Mouse (Mus musculus) midbrain, embryonic 11.5 days (tissue): ENCODE results near the gene Pinlyp. TPM values are rescaled to one million over a fixed set of nuclear protein-coding genes. Genes with fewer than 3 reads are reported as not detected.
"Not testable (repeated sequence)": the region's sequence is repeated elsewhere in the genome, so short reads cannot be mapped to it uniquely, and the experiment has no call there.

ENCODE experiments used
- ATAC-seq: fragments of 200-750 bp; cut with Nextera tagmentation; 2 replicates; pipeline ENCODE4 v1.8.0; 2017; ENCODE audit warnings: moderate TSS enrichment, moderate library complexity; ENCODE audit not compliant: low FRiP score
- DNase-seq: peaks from one replicate; pipeline ENCODE4 v3.0.0; 2015; ENCODE audit warnings: low spot score; ENCODE audit errors: missing footprints
- H3K27ac ChIP-seq: fragments of 300-500 bp; sonication (generic); 2 replicates; pipeline ENCODE4 v1.5.1; 2014; ENCODE audit warnings: low read depth, low read length
- H3K27me3 ChIP-seq: fragments of 300-500 bp; sonication (generic); 2 replicates; pipeline ENCODE4 v1.6.1; 2014; ENCODE audit warnings: mild to moderate bottlenecking, low read length, moderate library complexity, mixed read lengths; ENCODE audit not compliant: control insufficient read depth, insufficient read depth
- H3K36me3 ChIP-seq: fragments of 300-500 bp; sonication (generic); 2 replicates; pipeline ENCODE4 v1.6.1; 2014; ENCODE audit warnings: mild to moderate bottlenecking, low read length, moderate library complexity, mixed read lengths; ENCODE audit not compliant: control insufficient read depth, insufficient read depth
- H3K4me1 ChIP-seq: fragments of 300-500 bp; sonication (generic); 2 replicates; pipeline ENCODE4 v1.6.1; 2014; ENCODE audit warnings: low read length; ENCODE audit not compliant: control insufficient read depth, insufficient read depth
- H3K4me2 ChIP-seq: fragments of 300-500 bp; sonication (generic); 2 replicates; pipeline ENCODE4 v1.6.1; 2014; ENCODE audit warnings: mild to moderate bottlenecking, moderate library complexity
- H3K4me3 ChIP-seq: fragments of 300-500 bp; sonication (generic); 2 replicates; pipeline ENCODE4 v1.5.1; 2014; ENCODE audit warnings: low read depth, low read length
- H3K9ac ChIP-seq: fragments of 300-500 bp; sonication (generic); 2 replicates; pipeline ENCODE4 v1.6.1; 2014; ENCODE audit warnings: low read length
- H3K9me3 ChIP-seq: fragments of 300-500 bp; sonication (generic); 2 replicates; pipeline ENCODE4 v1.6.1; 2016; ENCODE audit warnings: low read length; ENCODE audit not compliant: control insufficient read depth
- WGBS: fragments of 180-500 bp; shearing (Covaris S2); extraction: QIAGEN DNeasy Blood & Tissue Kit; methylation state at CpG from one replicate; pipeline ENCODE4 v1.1.7; 2014; 5-methylcytosine and 5-hydroxymethylcytosine counted together
- polyA plus RNA-seq: library from polyadenylated mRNA; unstranded; fragments of >200 nt; fragmentation: Nextera tagmentation; extraction: Ambion mirVana; gene quantifications from 2 replicates; pipeline ENCODE4 v1.2.1, GENCODE M21; 2014

Gene Pinlyp
- polyA plus RNA-seq, 1 experiment from 2014 or later: not detected

GRCm38 (mm10) chr7:24522805-24523204, 23.1 kb downstream of the Pinlyp start:
- no peak for ATAC-seq
- no peak overlapping the region for H3K27ac ChIP-seq
- no peaks in the 10 kb centered on the region for H3K4me1 ChIP-seq
- WGBS: 63% methylated on average over 5 of the region's 5 CpGs
- H3K36me3 ChIP-seq: no peaks in the 10 kb centered on the region; the same call in 1 of the 2 replicates
- no peaks in the 10 kb centered on the region for H3K27me3 ChIP-seq
- no peak overlapping the region for H3K9ac ChIP-seq
- no peak for DNase-seq
- no peaks in the 10 kb centered on the region for H3K9me3 ChIP-seq
- H3K4me3 ChIP-seq: no peak overlapping the region
- H3K4me2 ChIP-seq: no peak overlapping the region

GRCm38 (mm10) chr7:24520054-24520453, 25.9 kb downstream of the Pinlyp start:
- H3K4me2 ChIP-seq, H3K9me3 ChIP-seq, H3K36me3 ChIP-seq, H3K4me3 ChIP-seq, H3K27me3 ChIP-seq, H3K9ac ChIP-seq, DNase-seq, H3K4me1 ChIP-seq, H3K27ac ChIP-seq, ATAC-seq: not testable (repeated sequence)
- WGBS: 91% methylated on average over 9 of the region's 10 CpGs

GRCm38 (mm10) chr7:24519130-24519529, 26.8 kb downstream of the Pinlyp start:
- H3K4me2 ChIP-seq: no peak overlapping the region
- 14% methylated on average over 3 of the region's 3 CpGs for WGBS
- ATAC-seq: no peak
- peaks cover 5% of the 10 kb centered on the region for H3K36me3 ChIP-seq
- no peaks in the 10 kb centered on the region for H3K9me3 ChIP-seq
- H3K4me3 ChIP-seq: no peak overlapping the region
- no peak for DNase-seq
- no peaks in the 10 kb centered on the region for H3K27me3 ChIP-seq
- no peak overlapping the region for H3K9ac ChIP-seq
- H3K27ac ChIP-seq: no peak overlapping the region
- H3K4me1 ChIP-seq: no peaks in the 10 kb centered on the region

GRCm38 (mm10) chr7:24517654-24518053, 28.3 kb downstream of the Pinlyp start:
- no peak for ATAC-seq
- Histone ChIP-seq H3K9ac (no peak overlapping the region), H3K27me3 (no peaks in the 10 kb centered on the region), H3K36me3 (peaks cover 5% of the 10 kb centered on the region), H3K27ac (no peak overlapping the region), H3K4me3 (no peak overlapping the region), H3K9me3 (no peaks in the 10 kb centered on the region), H3K4me1 (no peaks in the 10 kb centered on the region), H3K4me2 (no peak overlapping the region)
- no peak for DNase-seq
- 55% methylated on average over 6 of the region's 6 CpGs for WGBS

- Histone ChIP-seq H3K4me2 (no peak overlapping the region), H3K27ac (no peak overlapping the region), H3K27me3 (no peaks in the 10 kb centered on the region), H3K9ac (no peak overlapping the region), H3K4me1 (no peaks in the 10 kb centered on the region), H3K36me3 (peaks cover 5% of the 10 kb centered on the region), H3K4me3 (no peak overlapping the region), H3K9me3 (no peaks in the 10 kb centered on the region)
- ATAC-seq (no peak), DNase-seq (no peak)
- WGBS: 31% methylated on average over 5 of the region's 5 CpGs
Measured at GRCm38 (mm10) chr7:24517077-24517476, 28.8 kb downstream of the Pinlyp start.

- not testable (repeated sequence) for H3K4me2 ChIP-seq, H3K9me3 ChIP-seq, H3K4me3 ChIP-seq, H3K36me3 ChIP-seq, DNase-seq, H3K9ac ChIP-seq, H3K27me3 ChIP-seq, H3K27ac ChIP-seq, H3K4me1 ChIP-seq
- peak; percentile 25; the same call in 1 of the 2 replicates for ATAC-seq
- WGBS: 62% methylated on average over 8 of the region's 8 CpGs
Measured at GRCm38 (mm10) chr7:24516319-24516718, 29.6 kb downstream of the Pinlyp start.

GRCm38 (mm10) chr7:24512355-24512754, 33.6 kb downstream of the Pinlyp start, which contains the start of gene AC161166.1:
TSS of gene AC161166.1 (minus strand) at chr7:24512455.
- Histone ChIP-seq H3K9ac (no peak within 1 kb of the TSS), H3K27ac (no peak within 1 kb of the TSS), H3K4me3 (no peak within 1 kb of the TSS), H3K9me3 (no peaks in the 10 kb centered on the region), H3K27me3 (no peaks in the 10 kb centered on the region), H3K4me2 (no peak within 1 kb of the TSS), H3K4me1 (peaks cover 6% of the 10 kb centered on the region), H3K36me3 (peaks cover 10% of the 10 kb centered on the region)
- DNase-seq (no peak), ATAC-seq (no peak)
- 95% methylated on average over 7 of the region's 7 CpGs for WGBS

- peak overlapping the region; percentile 50 for H3K4me3 ChIP-seq
- no peaks in the 10 kb centered on the region for H3K27me3 ChIP-seq
- H3K27ac ChIP-seq: peak overlapping the region; percentile 100
- H3K36me3 ChIP-seq: 0 out of 2 replicates have a peak, but pooled peaks cover 5% of the 10 kb centered on the region
- H3K9ac ChIP-seq: peak overlapping the region; percentile 97
- H3K9me3 ChIP-seq: no peaks in the 10 kb centered on the region
- H3K4me1 ChIP-seq: peaks cover 37% of the 10 kb centered on the region
- DNase-seq (peak; percentile 93), ATAC-seq (peak; percentile 20; the same call in 1 of the 2 replicates)
- 2% methylated on average over 20 of the region's 20 CpGs for WGBS
- peak overlapping the region; percentile 81 for H3K4me2 ChIP-seq
Measured at GRCm38 (mm10) chr7:24507726-24508114, 38.2 kb downstream of the Pinlyp start.

GRCm38 (mm10) chr7:24506838-24507725, 38.8 kb downstream of the Pinlyp start, which contains the start of gene Zfp428:
TSS of gene Zfp428 (plus strand) at chr7:24507006.
- no peaks in the 10 kb centered on the region for H3K9me3 ChIP-seq
- H3K27ac ChIP-seq: peak within 1 kb of the TSS; percentile 100
- peaks cover 8% of the 10 kb centered on the region; the same call in 1 of the 2 replicates for H3K36me3 ChIP-seq
- DNase-seq (peak; percentile 99), ATAC-seq (peak; percentile 91)
- peak within 1 kb of the TSS; percentile 81 for H3K4me2 ChIP-seq
- WGBS: under 1% methylated on average over 78 of the region's 84 CpGs
- peak within 1 kb of the TSS; percentile 50 for H3K4me3 ChIP-seq
- peak within 1 kb of the TSS; percentile 97 for H3K9ac ChIP-seq
- H3K4me1 ChIP-seq: peaks cover 37% of the 10 kb centered on the region
- H3K27me3 ChIP-seq: no peaks in the 10 kb centered on the region
